Mouse (Mus musculus) G1E (cell line): Measurements from ENCODE around the gene Gm29797.

ENCODE experiments used
- CTCF ChIP-seq: IDR thresholded peaks from 2 replicates; pipeline ENCODE4 v1.5.1; 2012; ENCODE audit warnings: low read depth, low read length, inconsistent platforms, mixed read lengths
- GATA1 ChIP-seq: IDR thresholded peaks from 2 replicates; pipeline ENCODE4 v1.6.1; 2012; ENCODE audit warnings: borderline replicate concordance, low read length, inconsistent platforms, mixed read lengths
- POLR2AphosphoS5 ChIP-seq: IDR thresholded peaks from 2 replicates; pipeline ENCODE4 v1.6.1; 2012; ENCODE audit warnings: low read depth, low read length, inconsistent platforms; ENCODE audit not compliant: insufficient replicate concordance

GRCm38 (mm10) chr2:181657441-181657840 lies 607 bp downstream of the Gm29797 start:
- TF ChIP-seq CTCF (no peak), GATA1 (no peak), POLR2AphosphoS5 (no peak)
